ENCODE assay signal across 10 mouse cellular contexts in genomic region chr6:87099671-87100296, GRCm38 (mm10). TPM values are rescaled to one million over a fixed set of nuclear protein-coding genes. Genes with fewer than 3 reads are reported as not detected.
A peak's percentile ranks its signal among the peaks of the same experiment; 100 is the strongest.
DNase-seq lines count a peak whose midpoint lies in the region; ATAC-seq lines count a peak whose summit lies in the region.
"Had no signal": no experiment of that assay in that cellular context is flagged by ENCODE, and none has a peak within 500 bp of the region (broad histone marks: within the 10 kb centered on the region; RNA-seq: fewer than 3 reads in every experiment).

No protein-coding gene starts in this region.

- H3K36me3 ChIP-seq in neural tube, embryonic 11.5 days (ENCODE audit: control insufficient read depth, insufficient read depth, low read length): no peaks in the 10 kb centered on the region
- H3K36me3 ChIP-seq in limb, embryonic 13.5 days: no peaks in the 10 kb centered on the region
- H3K36me3 ChIP-seq in stomach, embryonic 15.5 days: no peaks in the 10 kb centered on the region

- no peak for ATAC-seq in neural tube, embryonic 11.5 days (ENCODE audit: insufficient read depth, low FRiP score, low TSS enrichment)
- peak; percentile 20; the same call in 1 of the 2 replicates for ATAC-seq in limb, embryonic 13.5 days (ENCODE audit: low FRiP score, low read depth)
- ATAC-seq in stomach, embryonic 15.5 days (ENCODE audit: insufficient read depth, low FRiP score, low read depth): no peak
- ATAC-seq in megakaryocyte progenitor cell, adult 5-6 weeks (replicated peaks; ENCODE audit: poor library complexity): no peak

- no peak overlapping the region for H3K27ac ChIP-seq in neural tube, embryonic 11.5 days (ENCODE audit: low read depth, low read length)
- peak overlapping the region; percentile 83 for H3K27ac ChIP-seq in limb, embryonic 13.5 days
- peak overlapping the region; percentile 72 for H3K27ac ChIP-seq in stomach, embryonic 15.5 days
- H3K27ac ChIP-seq: liver, embryonic 14.5 days had no signal

- no peaks in the 10 kb centered on the region for H3K9me3 ChIP-seq in neural tube, embryonic 11.5 days (ENCODE audit: control insufficient read depth, low read length)
- H3K9me3 ChIP-seq in limb, embryonic 13.5 days: no peaks in the 10 kb centered on the region
- no peaks in the 10 kb centered on the region for H3K9me3 ChIP-seq in stomach, embryonic 15.5 days

- no peak overlapping the region for H3K4me2 ChIP-seq in neural tube, embryonic 11.5 days (ENCODE audit: low read depth)
- H3K4me2 ChIP-seq in limb, embryonic 13.5 days (replicated peaks): 0 out of 2 replicates have a peak overlapping the region, but pooled peaks have one; percentile 9
- no peak overlapping the region for H3K4me2 ChIP-seq in stomach, embryonic 15.5 days

- no peaks in the 10 kb centered on the region for H3K27me3 ChIP-seq in neural tube, embryonic 11.5 days (ENCODE audit: control insufficient read depth, insufficient read depth, low read length)
- no peaks in the 10 kb centered on the region for H3K27me3 ChIP-seq in limb, embryonic 13.5 days
- no peaks in the 10 kb centered on the region for H3K27me3 ChIP-seq in stomach, embryonic 15.5 days (replicated peaks)
- H3K27me3 ChIP-seq: CH12.LX had no signal

- 64% methylated on average over 7 of the region's 7 CpGs for WGBS in neural tube, embryonic 11.5 days
- WGBS in limb, embryonic 13.5 days: 54% methylated on average over 7 of the region's 7 CpGs
- WGBS in stomach, embryonic 15.5 days: 39% methylated on average over 7 of the region's 7 CpGs

- no peak overlapping the region for H3K4me3 ChIP-seq in neural tube, embryonic 11.5 days (ENCODE audit: low read depth, low read length)
- H3K4me3 ChIP-seq in limb, embryonic 13.5 days: no peak overlapping the region
- no peak overlapping the region for H3K4me3 ChIP-seq in stomach, embryonic 15.5 days (replicated peaks)

- peak; percentile 51 for DNase-seq in embryo, embryonic 10.5 days (ENCODE audit: low spot score)
- no peak for DNase-seq in embryo, embryonic 10 days (ENCODE audit: low spot score)
- DNase-seq in neural tube, embryonic 11.5 days (ENCODE audit: low spot score): peak; percentile 21
- DNase-seq in neural tube, embryonic 10.5 days (ENCODE audit: extremely low spot score, low spot score): no peak
- DNase-seq in frontal cortex, postnatal 36 days (ENCODE audit: low spot score in 2 of 2): no peak

- H3K9ac ChIP-seq in neural tube, embryonic 11.5 days (ENCODE audit: low read length): no peak overlapping the region
- peak overlapping the region; percentile 32; the same call in 1 of the 2 replicates for H3K9ac ChIP-seq in limb, embryonic 13.5 days
- no peak overlapping the region for H3K9ac ChIP-seq in stomach, embryonic 15.5 days
- H3K9ac ChIP-seq: liver, embryonic 14.5 days had no signal

- no peaks in the 10 kb centered on the region for H3K4me1 ChIP-seq in neural tube, embryonic 11.5 days (ENCODE audit: control insufficient read depth, insufficient read depth, low read length)
- H3K4me1 ChIP-seq in limb, embryonic 13.5 days: peaks cover 59% of the 10 kb centered on the region
- H3K4me1 ChIP-seq in stomach, embryonic 15.5 days: peaks cover 30% of the 10 kb centered on the region

RNA-seq across cellular contexts. Expression of gene D6Ertd527e, which starts 4.8 kb away (rescaled TPM):
- 0.11 and 0.17 TPM in 2 replicates for polyA plus RNA-seq in neural tube, embryonic 11.5 days (2014; fragmentation: Nextera tagmentation; extraction: Ambion mirVana)
- polyA plus RNA-seq in limb, embryonic 13.5 days (2015; fragmentation: Nextera tagmentation; extraction: Ambion mirVana): 0.56 and 0.59 TPM in 2 replicates
- 0.40 and 0.43 TPM in 2 replicates for polyA plus RNA-seq in stomach, embryonic 15.5 days (2015; fragmentation: Nextera tagmentation; extraction: Ambion mirVana)
- 0.85 TPM in 1 of 2 replicates, not detected in the other for total RNA-seq in megakaryocyte progenitor cell, adult 5-6 weeks (2015)
- total RNA-seq in megakaryocyte progenitor cell, adult 5-6 weeks (2017): 0.14 TPM in 1 of 2 replicates, not detected in the other

RNA-seq across cellular contexts. Expression of gene Gfpt1, which starts 57.1 kb away (rescaled TPM):
- 18.0 and 18.1 TPM in 2 replicates for polyA plus RNA-seq in neural tube, embryonic 11.5 days (2014; fragmentation: Nextera tagmentation; extraction: Ambion mirVana)
- 26.2 and 27.3 TPM in 2 replicates for polyA plus RNA-seq in limb, embryonic 13.5 days (2015; fragmentation: Nextera tagmentation; extraction: Ambion mirVana)
- 24.8 and 27.8 TPM in 2 replicates for polyA plus RNA-seq in stomach, embryonic 15.5 days (2015; fragmentation: Nextera tagmentation; extraction: Ambion mirVana)
- total RNA-seq in megakaryocyte progenitor cell, adult 5-6 weeks (2015): 22.2 and 26.3 TPM in 2 replicates
- 15.0 and 21.9 TPM in 2 replicates for total RNA-seq in megakaryocyte progenitor cell, adult 5-6 weeks (2017)

Comparison
In these comparisons a context has a peak if more than half of its experiments do, and no peak if none do; other contexts are left out.
1. DNase-seq: peak in embryo, embryonic 10.5 days (single experiment) and neural tube, embryonic 11.5 days (single experiment); none in embryo, embryonic 10 days (single experiment), neural tube, embryonic 10.5 days (single experiment) and frontal cortex, postnatal 36 days (0 of 2).